Mouse (Mus musculus) WW6 (cell line): Measurements from ENCODE around the gene Ctdsp1.

Experiments used
- DNase-seq: peaks from one replicate; pipeline ENCODE4 v3.0.0-alpha.2; 2013; ENCODE audit warnings: low read depth, low spot score

The Ctdsp1 gene

GRCm38 (mm10) chr1:74390924-74391748, at the start of gene Ctdsp1:
Ctdsp1 (plus strand) TSS chr1:74391509.
- peak; percentile 70 for DNase-seq

GRCm38 (mm10) chr1:74341898-74342297, 49.4 kb upstream of the Ctdsp1 start:
- DNase-seq: no peak

- no peak for DNase-seq
These were observed 49.0 kb upstream of the Ctdsp1 start for GRCm38 (mm10) chr1:74342308-74342707.

GRCm38 (mm10) chr1:74343161-74343560, 48.1 kb upstream of the Ctdsp1 start:
- DNase-seq: no peak

GRCm38 (mm10) chr1:74344163-74344916, 47.0 kb upstream of the Ctdsp1 start:
- DNase-seq: no peak

GRCm38 (mm10) chr1:74351185-74351769, 40.0 kb upstream of the Ctdsp1 start:
- no peak for DNase-seq

GRCm38 (mm10) chr1:74352532-74353096, 38.7 kb upstream of the Ctdsp1 start:
- no peak for DNase-seq

GRCm38 (mm10) chr1:74353453-74354229, 37.7 kb upstream of the Ctdsp1 start:
- no peak for DNase-seq

- DNase-seq: no peak
These were observed 33.8 kb upstream of the Ctdsp1 start for GRCm38 (mm10) chr1:74357531-74357930.

GRCm38 (mm10) chr1:74359952-74360517, 31.3 kb upstream of the Ctdsp1 start:
- DNase-seq: no peak

- peak; percentile 67 for DNase-seq
These were observed 29.5 kb upstream of the Ctdsp1 start, which contains the start of gene Catip for GRCm38 (mm10) chr1:74361812-74362211. Catip (plus strand) TSS chr1:74362108.

- no peak for DNase-seq
These were observed 28.7 kb upstream of the Ctdsp1 start for GRCm38 (mm10) chr1:74362325-74363229.

GRCm38 (mm10) chr1:74363437-74363836, 27.9 kb upstream of the Ctdsp1 start:
- DNase-seq: no peak

GRCm38 (mm10) chr1:74364270-74364669, 27.0 kb upstream of the Ctdsp1 start:
- DNase-seq: no peak

GRCm38 (mm10) chr1:74367886-74368645, 23.2 kb upstream of the Ctdsp1 start:
- DNase-seq: no peak

- no peak for DNase-seq
These were observed 21.3 kb upstream of the Ctdsp1 start for GRCm38 (mm10) chr1:74370040-74370439.

GRCm38 (mm10) chr1:74373372-74373771, 17.9 kb upstream of the Ctdsp1 start:
- no peak for DNase-seq

GRCm38 (mm10) chr1:74374980-74375379, 16.3 kb upstream of the Ctdsp1 start, which contains the start of gene Slc11a1:
Slc11a1 (plus strand) TSS chr1:74375195.
- no peak for DNase-seq

GRCm38 (mm10) chr1:74375561-74375960, 15.7 kb upstream of the Ctdsp1 start:
- DNase-seq: no peak
